Mouse (Mus musculus): Measurements from ENCODE around the gene Gm8180.
"Not testable (repeated sequence)": the region's sequence is repeated elsewhere in the genome, so short reads cannot be mapped to it uniquely, and the experiment has no call there.

DNA sequence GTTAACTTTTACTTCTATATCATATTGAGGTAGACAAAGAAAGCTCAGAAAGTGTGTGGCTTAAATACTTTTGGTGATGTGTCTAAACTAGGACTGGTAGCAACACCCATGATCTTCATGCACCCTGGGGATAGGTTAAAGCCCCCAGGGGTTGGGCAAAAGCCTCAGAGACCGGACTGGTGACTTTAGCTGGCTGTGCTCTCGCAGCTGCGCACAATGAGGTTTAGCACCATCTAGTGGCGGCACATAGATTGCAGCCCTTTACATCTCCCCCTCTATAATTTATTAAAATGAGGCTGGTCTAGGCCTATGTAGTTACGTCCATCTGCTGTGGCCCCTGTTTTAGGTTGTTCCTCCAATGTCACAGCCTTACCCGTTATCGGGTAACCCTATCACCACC lies 19.9 kb upstream of the Gm8180 start:
- not testable (repeated sequence) for TF ChIP-seq CTCF (IDR thresholded peaks at IDR 0.05; ENCODE audit: low read depth, low read length); GATA1 (IDR thresholded peaks at IDR 0.05; ENCODE audit: borderline replicate concordance, low read length); GATA2 (IDR thresholded peaks at IDR 0.05; ENCODE audit: borderline replicate concordance, low read depth, low read length); TAL1 (conservative IDR thresholded peaks at IDR 0.05; ENCODE audit: low read depth, low read length); POLR2AphosphoS5 (IDR thresholded peaks at IDR 0.05; ENCODE audit: insufficient replicate concordance, low read depth, low read length)

Measured in G1E (cell line).